Mouse (Mus musculus): ENCODE results near the gene Triml1.

Gene Triml1

DNA sequence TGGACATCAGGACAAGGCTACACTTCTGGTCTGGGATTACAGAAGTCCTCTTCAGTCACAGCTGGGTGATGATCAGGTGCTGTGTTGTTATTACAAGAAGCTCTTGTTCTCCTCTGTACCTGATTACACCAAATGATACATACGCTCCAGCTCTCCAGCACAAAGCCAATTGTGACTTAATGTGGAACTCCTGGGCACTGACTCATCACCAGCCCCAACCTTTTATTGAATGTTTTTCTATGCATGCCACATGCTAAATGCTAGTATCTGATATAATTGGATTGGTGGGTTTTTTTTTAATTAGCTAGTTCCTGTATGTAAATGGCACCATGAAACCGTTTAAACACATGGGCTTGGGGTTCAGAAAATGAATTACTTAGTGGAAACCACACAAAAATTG, at the start of gene Triml1:
Triml1 (minus strand) TSS at position 101 of the 400 bp plus-strand sequence.
- no peak for DNase-seq (ENCODE audit: extremely low spot score)

DNA sequence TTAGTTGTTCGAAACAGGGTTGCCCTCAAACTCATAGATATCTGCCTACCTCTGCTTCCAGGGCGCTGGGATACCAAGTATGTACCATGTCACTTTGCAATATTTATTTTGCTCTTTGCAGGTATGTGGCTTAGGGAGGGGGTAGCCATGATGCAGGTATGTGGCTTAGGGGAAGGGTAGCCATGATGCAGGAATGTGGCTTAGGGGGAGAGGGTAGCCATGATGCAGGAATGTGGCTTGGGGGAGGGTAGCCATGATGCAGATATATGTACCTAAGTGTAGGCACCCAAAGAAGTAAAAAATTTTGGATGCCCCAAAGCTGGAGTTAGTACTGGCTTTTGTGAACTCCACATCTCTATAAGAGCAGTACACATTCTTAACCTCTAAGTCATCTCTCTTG, 41.0 kb upstream of the Triml1 start:
- DNase-seq (ENCODE audit: extremely low spot score), result no peak

DNA sequence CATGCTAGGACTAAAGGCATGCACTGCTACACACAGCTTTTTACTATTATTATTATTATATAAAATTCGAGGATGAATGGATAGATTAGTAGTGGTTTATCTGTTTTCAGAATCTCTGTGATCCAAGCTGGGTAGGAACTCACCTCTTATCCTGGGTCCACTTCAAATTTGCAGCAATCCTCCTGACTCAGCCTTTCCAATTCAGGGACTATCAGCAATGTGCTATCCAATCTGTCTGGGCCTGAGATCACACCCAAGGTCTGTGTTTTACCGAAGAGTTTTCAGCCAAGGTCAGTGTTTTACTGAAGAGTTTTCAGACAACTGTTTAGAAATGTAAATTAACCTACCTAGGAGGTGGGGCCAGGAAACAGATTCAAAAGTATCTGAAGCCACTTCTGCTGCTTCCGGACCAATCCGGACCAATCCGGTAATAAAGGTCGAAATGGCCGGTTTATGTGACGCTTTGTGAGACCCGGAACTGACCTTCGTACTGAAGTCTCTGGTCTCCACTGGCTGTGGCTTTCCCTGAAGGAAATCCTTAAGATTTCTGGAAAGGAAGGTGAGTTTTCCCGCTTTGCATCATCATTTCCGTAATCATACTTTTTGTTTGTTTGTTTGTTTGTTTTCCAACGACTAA, 38.9 kb upstream of the Triml1 start, which contains the start of gene Triml2:
Triml2 (plus strand) TSS at position 488 of the 637 bp plus-strand sequence.
- DNase-seq (ENCODE audit: extremely low spot score), result no peak

DNA sequence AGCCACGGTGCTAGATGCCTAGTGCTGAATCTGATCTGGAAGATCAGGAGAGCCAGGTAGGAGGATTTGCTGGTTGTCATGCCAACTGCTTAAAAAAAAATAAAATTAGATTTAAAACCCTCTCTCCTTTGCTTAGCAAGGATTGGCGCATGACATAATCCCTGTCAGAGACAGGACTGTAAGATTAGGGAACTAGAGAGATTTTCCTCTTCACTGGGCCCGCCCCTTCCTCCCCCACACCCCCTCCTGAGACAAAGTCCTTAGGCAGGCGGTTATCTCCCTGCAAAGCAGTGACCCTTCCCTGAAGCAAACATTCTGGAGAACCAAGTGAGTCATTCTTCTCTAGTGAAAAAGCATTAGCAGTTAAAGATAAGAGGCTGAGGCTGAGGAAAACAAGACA, 37.9 kb upstream of the Triml1 start:
- DNase-seq (ENCODE audit: extremely low spot score), result peak; percentile 3

DNA sequence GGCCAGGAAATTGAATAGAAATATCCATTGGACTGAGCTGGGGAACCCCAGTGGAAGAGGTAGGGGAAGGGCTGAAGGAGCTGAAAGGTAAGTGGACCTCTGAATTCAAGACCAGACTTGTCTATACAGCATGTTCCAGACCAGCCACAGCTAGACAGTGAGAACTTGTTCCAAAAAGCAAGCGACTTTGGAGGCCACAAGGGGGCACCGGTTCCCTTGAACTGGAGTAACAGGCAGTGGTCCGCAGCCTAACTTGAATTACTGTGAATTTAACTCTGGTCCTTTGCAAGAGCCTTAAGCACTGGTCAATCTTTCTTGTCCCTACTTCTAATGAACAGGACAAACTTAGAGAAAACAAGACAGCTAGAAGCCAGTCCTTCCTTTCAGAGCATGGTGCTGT, 37.0 kb upstream of the Triml1 start:
- no peak for DNase-seq (ENCODE audit: extremely low spot score)

DNA sequence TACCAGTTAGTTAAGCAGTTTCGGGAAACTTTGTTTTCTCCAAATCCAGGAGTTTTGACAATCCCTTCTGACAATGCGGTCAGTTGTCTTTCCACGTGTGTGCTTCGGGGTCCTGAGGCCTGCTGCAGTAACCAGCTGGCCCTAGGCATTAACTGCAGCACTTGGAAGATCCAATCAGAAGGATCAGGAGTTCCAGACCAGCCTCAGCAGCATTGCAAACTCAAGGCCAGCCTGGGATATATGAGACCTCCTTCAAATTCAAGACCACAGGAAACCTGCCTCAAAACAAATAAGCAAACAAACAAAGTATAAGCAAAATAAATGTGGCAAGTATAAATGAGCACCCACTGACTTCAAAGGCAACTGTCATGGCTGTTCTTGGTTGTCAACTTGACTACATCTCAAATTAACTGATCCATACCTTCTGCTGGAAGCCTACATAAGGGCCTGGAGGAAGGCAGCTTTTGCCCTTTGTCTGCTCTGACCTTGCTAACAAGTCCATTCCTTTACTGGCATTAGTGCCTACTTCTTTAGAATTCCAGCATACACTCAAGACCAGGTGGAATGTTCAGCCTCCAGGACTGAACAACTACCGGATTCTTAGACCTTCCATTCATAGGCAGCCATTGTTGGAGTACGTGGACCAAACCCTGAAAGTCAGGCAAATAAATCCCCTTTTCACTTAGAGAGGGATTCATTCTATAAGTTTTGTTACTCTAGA, 35.6 kb upstream of the Triml1 start:
- no peak for DNase-seq (ENCODE audit: extremely low spot score)

DNA sequence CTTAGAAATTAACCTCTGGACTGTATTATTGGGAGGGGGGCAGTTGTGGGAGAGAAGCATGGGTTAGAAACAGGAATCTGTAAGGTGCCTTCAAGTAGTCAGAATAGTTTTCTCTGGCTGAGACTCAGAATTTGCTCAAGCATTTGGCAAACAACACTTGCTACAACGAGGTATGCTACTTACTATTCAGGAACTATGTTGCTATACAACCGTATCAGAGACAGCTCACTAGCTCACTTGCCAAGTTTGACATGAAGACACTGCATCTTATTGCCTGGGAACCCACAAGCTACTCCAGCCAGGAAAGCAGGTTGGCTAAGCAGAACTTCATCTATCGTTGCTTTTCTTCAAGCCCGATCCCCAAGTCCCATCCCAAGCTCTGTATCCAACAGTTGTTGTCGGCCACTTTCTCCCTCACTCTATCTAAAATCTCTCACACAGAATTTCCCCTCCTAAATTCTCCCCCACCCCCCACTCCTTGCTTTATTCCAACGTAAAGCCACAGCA, 28.0 kb upstream of the Triml1 start:
- DNase-seq (ENCODE audit: extremely low spot score), result no peak

DNA sequence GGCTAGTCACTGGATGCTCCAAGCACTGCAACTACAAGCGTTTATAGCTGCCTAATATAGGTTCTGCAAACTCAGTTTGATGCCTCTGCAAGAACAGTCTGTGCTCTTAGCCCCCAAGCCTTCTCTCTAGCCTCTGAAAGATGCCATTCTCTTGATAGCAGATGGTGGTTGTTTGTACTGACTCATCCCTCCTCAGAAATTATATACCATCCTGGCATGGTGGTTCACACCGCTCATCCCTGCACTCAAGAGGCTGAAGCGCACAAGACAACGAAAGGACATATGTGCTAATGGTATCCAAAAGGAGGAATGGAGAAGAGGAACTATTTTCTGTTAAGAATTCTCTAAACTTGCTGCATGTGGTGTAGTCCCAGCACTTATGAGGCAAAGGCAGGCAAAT, 26.8 kb upstream of the Triml1 start:
- DNase-seq (ENCODE audit: extremely low spot score), result no peak

DNA sequence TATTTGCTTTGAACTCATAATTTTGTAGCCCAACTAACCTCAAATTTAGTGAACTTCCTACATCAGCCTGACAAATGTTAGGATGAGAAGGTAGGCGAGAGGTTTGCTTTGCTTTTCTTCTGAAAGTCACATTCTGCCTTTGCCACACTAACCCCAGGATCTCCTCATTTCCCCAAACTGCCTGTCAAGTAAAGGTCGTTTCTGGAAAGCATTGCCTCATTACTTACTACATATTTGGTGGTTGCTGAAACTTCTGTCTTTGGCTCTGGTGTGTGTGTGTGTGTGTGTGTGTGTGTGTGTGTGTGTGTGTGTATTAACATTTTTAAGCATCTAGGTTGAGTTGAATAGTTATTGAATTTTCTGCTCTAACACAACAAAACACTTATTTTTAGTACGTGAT, 23.2 kb upstream of the Triml1 start:
- DNase-seq (ENCODE audit: extremely low spot score), result no peak

DNA sequence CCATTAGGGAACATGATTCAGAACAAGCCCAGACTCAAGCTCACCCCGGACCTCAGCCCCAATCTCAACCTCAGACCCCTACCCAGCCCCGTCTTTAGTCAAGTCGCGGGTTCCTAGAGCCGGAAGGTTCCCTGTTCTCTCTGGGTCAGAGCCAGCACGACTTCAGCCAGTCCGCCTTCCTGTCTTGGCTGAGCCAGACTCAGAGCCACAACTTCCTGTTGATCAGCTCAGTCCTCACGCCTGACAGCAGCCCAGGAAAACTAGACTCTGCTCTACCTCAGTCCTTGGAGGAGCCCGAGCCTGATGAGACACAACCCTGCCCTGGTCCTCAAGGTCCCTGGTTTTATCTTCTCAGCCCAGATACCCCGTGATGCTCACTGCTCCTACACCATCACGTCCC, 22.0 kb upstream of the Triml1 start:
- no peak for DNase-seq (ENCODE audit: extremely low spot score)

DNA sequence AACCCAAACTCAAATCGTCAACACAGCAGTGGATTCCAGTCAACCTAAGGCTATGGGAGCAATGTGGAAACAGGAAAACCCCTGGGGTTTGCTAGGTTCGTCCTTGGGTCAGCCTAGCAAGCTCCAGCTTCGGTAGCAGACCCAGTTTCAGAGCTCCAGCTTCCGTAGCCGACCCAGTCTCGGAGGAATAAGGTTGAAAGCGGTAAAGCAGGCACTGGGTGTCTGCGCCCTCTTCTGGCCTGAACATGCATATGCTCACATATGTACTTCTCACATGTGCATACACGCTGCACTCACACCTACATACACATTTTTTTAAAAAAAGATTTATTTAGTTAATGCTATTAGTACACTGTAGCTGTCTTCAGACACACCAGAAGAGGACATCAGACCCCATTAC, 8.0 kb upstream of the Triml1 start:
- DNase-seq (ENCODE audit: extremely low spot score), result no peak

DNA sequence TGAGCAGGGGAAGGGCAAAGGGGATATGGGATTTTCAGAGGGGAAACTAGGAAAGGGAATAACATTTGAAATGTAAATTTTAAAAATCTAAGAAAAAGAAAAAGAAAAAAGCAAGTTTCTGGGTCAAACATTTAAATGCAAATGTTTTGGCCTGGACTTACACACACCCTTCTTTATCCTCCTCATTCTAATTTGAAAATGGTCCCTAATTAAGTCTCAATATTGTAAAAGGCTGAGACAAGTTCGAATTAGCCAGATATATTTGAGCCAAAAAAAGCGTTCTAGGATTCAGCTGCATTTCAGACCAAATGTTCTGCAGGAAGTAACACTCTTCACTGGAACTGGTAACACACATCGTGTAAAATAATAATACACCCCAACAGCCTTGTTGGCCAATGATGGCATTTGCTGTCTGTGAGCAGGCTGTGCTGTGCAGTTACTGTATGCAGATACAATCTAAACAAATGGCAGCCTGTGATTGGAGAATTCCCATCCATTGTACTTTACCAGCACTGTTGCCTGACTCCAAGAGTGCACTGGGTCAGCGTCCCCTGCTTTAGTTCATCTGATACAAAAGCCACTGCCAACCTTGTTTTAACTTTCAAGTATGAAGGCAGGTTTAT, 30.0 kb downstream of the Triml1 start:
- DNase-seq (ENCODE audit: extremely low spot score), result no peak
